Mouse (Mus musculus) erythroid progenitor cell, adult 5-6 weeks (primary cell): Measurements from ENCODE around the gene Klhl12. TPM values are rescaled to one million over a fixed set of nuclear protein-coding genes. Genes with fewer than 3 reads are reported as not detected.
"Not testable (repeated sequence)": the region's sequence is repeated elsewhere in the genome, so short reads cannot be mapped to it uniquely, and the experiment has no call there.

Experiments
- ATAC-seq: replicated peaks from 2 replicates; pipeline ENCODE4 v1.8.0; 2016; ENCODE audit warnings: moderate number of reproducible peaks, mild to moderate bottlenecking, moderate TSS enrichment, inconsistent platforms; ENCODE audit not compliant: poor library complexity, low FRiP score, severe bottlenecking
- total RNA-seq, 2 experiments: library from RNA; stranded (forward) in 1 of 2; stranded (reverse) in 1 of 2; fragments of 150-400 nt in 1 of 2; fragments of 186-747, 209-891 nt in 1 of 2; gene quantifications; 2 replicates each; pipeline versions ENCODE4 v1.2.3 to v1.2.4; 2015 to 2017; ENCODE audit warnings: low replicate concordance in 2 of 2

Gene Klhl12
- total RNA-seq, 2 experiments from 2014 or later = 126 to 134 TPM

DNA sequence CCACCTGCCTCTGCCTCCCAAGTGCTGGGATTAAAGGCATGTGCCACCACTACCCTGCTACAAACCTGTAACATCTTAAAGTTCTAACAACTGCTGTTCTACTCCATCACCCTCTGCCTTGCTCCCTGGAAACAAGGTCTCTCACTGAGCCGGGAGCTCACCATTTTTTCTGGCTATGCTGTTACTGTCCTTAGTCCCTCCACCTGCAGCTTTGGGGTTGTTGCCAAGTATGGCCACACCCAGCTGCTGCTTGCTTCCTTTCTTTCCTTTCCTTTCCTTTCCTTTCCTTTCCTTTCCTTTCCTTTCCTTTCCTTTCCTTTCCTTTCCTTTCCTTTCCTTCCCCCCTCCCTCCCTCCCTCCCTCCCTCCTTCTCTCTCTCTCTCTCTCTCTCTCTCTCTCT lies 12.0 kb upstream of the Klhl12 start:
- ATAC-seq = peak; percentile 65; the same call in 1 of the 2 replicates

DNA sequence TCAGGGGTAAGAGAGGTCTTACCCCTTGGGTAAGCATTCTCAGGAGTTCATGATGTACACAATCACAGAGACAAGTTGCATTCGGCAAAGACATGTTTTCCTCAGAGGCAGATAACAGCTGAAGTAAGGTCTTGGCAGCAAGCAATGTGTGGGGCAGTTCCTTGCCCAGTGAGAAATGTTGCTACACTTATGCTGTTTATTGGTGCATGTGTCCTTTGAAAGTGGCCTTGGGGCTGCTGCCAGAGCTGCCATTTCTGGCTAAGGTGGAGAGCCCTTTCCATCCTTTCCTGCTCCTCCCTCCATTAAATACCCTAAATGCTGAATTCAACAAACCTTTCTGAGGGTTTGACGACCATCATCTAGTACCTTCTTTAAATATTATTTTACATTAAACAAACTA lies 9.9 kb upstream of the Klhl12 start:
- ATAC-seq = no peak

DNA sequence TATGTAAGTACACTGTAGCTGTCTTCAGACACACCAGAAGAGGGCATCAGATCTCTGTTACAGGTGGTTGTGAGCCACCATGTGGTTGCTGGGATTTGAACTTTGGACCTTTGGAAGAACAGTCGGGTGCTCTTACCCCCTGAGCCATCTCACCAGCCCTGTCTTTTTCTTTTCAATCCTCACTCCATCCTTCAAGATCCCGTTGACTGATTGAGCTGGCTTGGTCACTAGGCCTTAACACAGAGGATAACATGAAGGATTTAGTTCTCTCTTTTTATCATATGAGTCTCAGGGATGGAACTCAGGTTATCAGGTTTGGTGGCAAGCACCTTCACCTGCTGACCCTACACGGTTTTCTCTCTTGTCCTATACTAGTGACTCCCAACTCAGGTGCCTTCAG lies 6.8 kb upstream of the Klhl12 start:
- not testable (repeated sequence) for ATAC-seq

- ATAC-seq = no peak
Observed at GRCm38 (mm10) chr1:134450201-134450600, 5.1 kb upstream of the Klhl12 start.

DNA sequence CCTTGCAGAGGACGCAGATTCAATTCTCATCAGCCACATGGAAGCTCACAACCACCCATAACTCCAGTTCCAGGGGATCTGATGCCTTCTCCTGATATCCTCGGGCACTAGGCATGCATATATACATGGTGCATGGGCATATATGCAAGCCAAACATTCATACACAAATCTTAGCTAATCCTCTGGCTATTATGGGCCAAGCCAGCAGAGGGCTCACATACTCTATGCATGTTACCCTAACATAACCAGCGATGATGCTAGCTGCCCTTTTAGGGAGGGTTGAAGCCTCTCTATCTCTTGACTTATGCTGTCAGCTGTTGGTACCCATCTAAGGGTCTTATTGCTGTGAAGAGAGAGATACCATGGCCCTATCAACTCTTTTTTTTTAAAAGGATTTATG lies 4.3 kb upstream of the Klhl12 start:
- ATAC-seq = peak; percentile 63

DNA sequence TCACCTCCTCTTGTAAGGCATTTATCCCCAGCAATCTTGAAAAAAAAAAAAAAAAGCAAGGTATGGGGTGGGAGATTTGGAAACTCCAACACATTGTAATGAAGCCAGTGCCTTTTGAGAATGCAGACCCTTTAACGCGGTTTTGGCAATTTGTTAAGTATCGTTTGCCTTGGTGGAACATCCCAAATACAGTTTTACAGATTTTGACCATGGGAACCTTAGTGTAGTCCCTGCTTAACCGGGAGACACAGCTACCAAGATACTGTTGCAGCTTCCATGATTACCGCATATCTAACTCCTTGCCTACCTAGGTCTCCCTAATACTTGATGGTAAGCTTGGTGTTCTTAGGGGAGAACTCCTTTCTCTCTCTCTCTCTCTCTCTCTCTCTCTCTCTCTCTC lies 729 bp downstream of the Klhl12 start:
- ATAC-seq = no peak

DNA sequence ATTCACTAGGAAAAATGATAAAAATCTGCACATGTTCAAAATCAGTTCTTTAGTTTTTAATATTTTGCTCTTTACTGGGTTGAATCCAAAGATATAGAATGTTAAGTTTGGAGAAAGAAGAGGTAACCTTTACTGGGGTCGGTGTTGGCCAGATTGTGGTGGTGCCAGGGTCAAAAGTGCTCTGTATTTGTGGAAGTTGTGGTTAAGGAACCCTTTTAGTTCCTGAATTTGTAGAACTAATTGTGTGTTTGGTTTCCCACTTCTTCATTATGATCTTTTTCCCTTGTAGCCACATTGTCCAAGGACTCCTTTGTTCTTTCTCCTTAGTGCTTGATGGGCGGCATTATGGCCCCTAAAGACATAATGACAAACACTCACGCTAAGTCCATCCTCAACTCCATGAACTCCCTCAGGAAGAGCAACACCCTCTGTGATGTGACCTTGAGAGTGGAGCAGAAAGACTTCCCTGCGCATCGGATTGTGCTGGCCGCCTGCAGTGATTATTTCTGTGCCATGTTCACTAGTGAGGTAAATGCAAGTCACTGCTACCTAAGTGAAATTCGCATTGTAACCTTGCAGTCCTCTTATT lies 2.9 kb downstream of the Klhl12 start:
- no peak for ATAC-seq

DNA sequence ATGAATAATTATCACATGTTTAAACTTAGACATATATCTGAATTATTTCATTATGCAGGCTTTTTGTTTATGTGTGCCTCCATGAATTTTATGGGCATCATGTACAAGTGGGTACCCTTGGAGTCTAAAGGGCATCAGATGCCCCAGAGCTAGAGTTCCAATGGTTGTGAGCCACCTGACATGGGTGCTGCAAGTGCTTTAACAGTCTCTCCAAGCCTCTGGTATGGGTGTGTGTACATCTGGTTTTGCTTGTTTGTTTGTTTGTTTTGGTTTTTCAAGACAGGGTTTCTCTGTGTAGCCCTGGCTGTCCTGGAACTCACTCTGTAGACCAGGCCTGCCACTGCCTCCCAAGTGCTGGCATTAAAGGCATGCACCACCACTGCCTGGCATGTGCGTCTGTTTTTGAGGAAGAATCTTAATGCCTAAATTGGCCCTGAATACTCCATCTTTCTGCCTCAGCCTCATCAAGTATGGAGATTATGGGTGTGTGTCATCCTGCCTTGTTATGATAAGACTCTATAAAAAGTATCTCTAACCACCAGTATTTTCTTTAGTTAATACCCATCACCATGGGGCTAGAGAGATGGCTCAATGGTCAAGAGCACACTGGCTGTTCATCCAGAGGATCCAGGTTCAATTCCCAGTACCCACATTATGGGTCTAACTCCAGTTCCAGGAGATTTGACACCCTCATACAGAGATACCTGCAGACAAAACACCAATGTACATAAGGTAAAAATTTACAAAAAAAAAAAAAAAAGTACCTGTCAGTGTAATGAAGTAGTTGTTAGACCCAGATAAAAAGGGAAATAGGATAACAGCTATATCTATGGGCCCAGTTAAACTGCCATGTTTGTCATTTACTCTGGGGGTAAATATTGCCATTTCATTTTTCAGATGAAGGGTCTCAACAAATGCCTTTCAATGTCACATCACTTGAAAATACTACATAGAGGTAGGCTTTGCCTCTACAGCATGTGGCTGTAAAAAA lies 5.3 kb downstream of the Klhl12 start:
- ATAC-seq = peak; percentile 94

GRCm38 (mm10) chr1:134484623-134485022 lies 29.3 kb downstream of the Klhl12 start:
- peak; percentile 70 for ATAC-seq

DNA sequence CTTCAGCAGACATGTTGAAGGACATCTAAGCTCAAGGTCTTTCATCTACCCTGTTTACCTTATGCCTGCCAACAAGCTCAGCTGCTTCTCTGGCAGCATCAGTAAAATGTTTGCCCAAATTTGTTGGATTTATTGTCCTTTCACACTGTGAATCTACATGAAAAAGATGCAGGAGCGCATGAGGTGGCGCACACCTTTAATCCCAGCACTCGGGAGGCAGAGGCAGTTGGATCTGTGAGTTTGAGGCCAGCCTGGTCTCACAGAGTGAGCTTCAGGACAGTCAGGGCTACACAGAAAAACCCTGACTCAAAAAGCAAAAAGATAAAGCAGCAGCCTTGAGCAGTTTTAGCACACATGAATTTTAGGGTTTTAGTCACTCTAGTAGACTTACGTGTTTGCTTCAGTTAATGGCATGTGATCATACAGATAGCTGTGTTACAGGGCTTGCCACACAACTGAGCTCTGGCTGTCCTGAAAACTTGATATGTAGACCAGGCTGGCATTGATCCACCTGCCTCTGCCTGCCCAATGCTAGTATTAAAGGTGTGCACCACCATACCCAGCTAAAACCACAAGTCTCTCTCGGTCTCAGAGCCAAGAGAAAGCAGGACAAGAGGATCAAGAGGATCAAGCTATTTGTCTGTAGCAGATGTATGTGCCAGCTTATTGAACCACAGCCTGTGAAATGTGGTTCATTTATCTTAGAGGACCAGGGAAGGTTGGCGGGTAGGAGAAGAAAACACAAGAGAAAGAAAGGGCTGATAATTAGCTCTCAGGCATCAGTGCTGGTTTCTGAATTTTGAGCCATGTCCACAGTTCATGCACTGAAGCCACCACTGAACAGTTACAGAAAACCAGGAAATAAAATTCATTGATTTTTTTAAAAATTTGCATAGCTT lies 35.8 kb downstream of the Klhl12 start:
- ATAC-seq = no peak

DNA sequence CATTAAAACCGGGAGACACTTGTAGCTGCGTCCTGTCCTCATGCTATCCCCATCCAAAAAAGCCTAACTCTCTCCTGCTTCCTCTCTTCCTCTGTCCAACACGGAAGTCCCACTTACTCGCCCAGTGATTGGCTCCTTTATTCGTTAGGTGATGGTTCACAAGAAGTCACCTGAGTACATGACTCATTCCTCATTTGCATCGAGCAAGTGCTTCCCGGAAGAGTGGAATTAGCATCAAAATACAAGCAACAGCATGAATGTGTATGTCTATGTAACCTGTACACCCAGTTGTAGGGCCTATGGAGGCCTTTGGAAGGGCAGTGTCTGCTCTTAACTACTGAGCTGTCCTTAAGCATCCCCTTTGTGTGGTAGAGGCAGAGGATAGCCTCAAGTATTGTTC lies 36.9 kb downstream of the Klhl12 start:
- ATAC-seq = no peak

GRCm38 (mm10) chr1:134493496-134493895 lies 38.2 kb downstream of the Klhl12 start:
- no peak for ATAC-seq

DNA sequence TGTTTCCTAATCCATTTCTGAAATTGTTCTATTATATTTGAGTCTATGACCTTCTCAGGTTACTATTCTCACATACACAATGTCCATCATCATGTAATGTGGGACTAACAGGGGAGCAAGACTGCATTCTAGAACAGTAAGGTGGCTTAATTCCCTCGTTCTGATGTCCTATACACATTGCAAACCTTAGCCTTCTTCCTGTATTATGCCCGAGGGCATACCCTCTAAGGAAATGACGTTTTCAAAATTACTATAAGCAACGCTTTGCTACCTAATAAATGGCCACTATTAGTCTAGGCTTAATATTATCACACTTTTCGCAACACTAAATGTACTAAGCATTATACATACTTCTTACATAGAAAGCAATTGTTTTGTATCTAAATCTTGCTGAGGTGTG lies 38.6 kb downstream of the Klhl12 start:
- peak; percentile 9 for ATAC-seq

- peak; percentile 92 for ATAC-seq
Observed at GRCm38 (mm10) chr1:134494428-134495215, 39.3 kb downstream of the Klhl12 start, which contains the start of gene Rabif. Rabif (plus strand) TSS chr1:134494648.

DNA sequence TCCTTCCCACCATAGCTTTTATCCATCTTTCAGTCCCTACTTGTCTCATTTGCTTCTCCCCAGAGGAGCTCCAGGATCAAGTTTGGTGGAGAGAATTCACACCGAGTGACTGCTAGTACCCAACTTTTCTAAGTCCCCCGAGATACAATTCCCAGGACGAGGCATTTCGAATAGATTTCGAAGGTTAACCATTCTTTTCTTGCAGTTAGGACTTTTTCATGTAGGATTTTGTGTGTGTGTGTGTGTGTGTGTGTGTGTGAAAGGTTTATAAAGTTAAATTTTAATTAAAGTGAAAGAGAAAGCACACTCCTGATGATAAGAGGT lies 39.8 kb downstream of the Klhl12 start:
- no peak for ATAC-seq

DNA sequence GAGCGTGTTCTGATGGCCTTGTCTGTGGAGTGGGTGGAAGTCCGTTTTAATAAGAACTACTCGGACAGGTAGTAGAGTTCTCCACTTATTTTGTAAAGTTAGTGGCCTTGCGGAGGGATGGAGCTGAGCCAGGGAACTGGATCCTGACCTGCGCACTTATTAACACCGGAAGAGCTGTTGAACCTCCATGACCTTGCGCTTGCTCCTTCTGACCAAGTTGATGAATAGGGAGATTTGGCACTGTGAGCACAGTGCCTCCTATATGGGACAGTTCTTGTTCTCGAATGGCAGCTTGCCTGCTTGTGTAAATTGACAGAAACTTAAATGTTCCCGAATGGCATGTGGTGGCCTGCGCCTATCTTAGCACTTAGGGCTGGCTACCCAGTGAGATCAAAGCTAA lies 40.7 kb downstream of the Klhl12 start:
- ATAC-seq = no peak

DNA sequence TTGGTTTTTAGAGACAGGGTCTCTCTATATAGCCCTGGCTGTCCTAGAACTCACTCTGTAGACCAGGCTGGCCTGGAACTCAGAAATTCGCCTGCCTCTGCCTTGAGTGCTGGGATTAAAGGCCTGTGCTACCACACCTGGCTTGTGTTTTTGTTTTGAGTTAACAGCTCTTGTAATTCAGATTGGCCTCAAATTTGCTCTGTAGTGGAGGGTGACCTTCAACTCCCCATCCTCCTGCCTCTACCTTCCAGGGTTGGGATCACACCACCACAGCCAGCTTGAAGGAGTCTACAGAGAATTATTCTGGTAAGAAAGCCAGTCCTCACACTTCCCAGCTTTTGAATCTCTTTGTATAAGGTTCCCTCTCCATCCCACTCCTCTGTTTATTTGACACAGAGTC lies 45.6 kb downstream of the Klhl12 start:
- ATAC-seq = no peak

DNA sequence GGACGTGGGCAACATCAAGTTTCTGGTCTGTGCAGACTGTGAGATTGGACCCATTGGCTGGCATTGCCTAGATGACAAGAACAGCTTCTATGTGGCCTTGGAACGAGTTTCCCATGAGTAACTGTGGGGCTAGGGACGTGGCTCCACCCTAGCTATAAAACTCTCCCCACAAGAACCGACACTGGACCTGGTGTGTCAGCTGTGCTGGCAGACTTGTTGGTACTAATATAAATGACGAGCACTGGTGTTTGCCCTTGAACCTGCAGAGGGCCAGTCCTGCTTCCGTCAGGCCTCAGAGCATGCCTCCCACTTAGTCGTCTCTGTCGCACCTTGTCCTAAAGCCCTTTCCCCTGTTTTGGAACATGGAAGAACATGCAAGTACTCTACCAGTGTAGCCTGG lies 50.9 kb downstream of the Klhl12 start:
- no peak for ATAC-seq

GRCm38 (mm10) chr1:134510018-134510417 lies 54.7 kb downstream of the Klhl12 start:
- ATAC-seq = no peak

- no peak for ATAC-seq
Observed at GRCm38 (mm10) chr1:134512183-134512582, 56.9 kb downstream of the Klhl12 start.
